Mouse (Mus musculus) yolk sac, embryonic 10.5 days (tissue): ENCODE data around the gene Ssbp1.
A peak's percentile ranks its signal among the peaks of the same experiment; 100 is the strongest.

Source experiments
- DNase-seq: peaks from one replicate; pipeline ENCODE4 v3.0.0-alpha.2; 2017; ENCODE audit warnings: low spot score

The Ssbp1 gene

GRCm38 (mm10) chr6:40470916-40471719 is at the start of gene Ssbp1:
Ssbp1 (plus strand) TSS chr6:40471352.
- DNase-seq = peak; percentile 93

- DNase-seq = no peak
Measured at GRCm38 (mm10) chr6:40423013-40423412, 48.1 kb upstream of the Ssbp1 start.

GRCm38 (mm10) chr6:40423774-40424173 is 47.4 kb upstream of the Ssbp1 start:
- DNase-seq = no peak

GRCm38 (mm10) chr6:40427441-40427840 is 43.7 kb upstream of the Ssbp1 start:
- no peak for DNase-seq

GRCm38 (mm10) chr6:40428696-40429095 is 42.5 kb upstream of the Ssbp1 start:
- DNase-seq = no peak

GRCm38 (mm10) chr6:40429521-40429931 is 41.6 kb upstream of the Ssbp1 start:
- no peak for DNase-seq

GRCm38 (mm10) chr6:40430251-40430650 is 40.9 kb upstream of the Ssbp1 start:
- no peak for DNase-seq

- no peak for DNase-seq
Measured at GRCm38 (mm10) chr6:40430878-40431277, 40.3 kb upstream of the Ssbp1 start.

- DNase-seq = no peak
Measured at GRCm38 (mm10) chr6:40431356-40431755, 39.8 kb upstream of the Ssbp1 start.

- DNase-seq = no peak
Measured at GRCm38 (mm10) chr6:40431812-40432211, 39.3 kb upstream of the Ssbp1 start.

GRCm38 (mm10) chr6:40432346-40433275 is 38.5 kb upstream of the Ssbp1 start:
- DNase-seq = no peak

GRCm38 (mm10) chr6:40434697-40435096 is 36.5 kb upstream of the Ssbp1 start:
- DNase-seq = no peak

GRCm38 (mm10) chr6:40435151-40436046 is 35.8 kb upstream of the Ssbp1 start:
- DNase-seq = peak; percentile 58

GRCm38 (mm10) chr6:40436047-40436483 is 35.1 kb upstream of the Ssbp1 start, which contains the start of gene E330009J07Rik:
E330009J07Rik (minus strand) TSS chr6:40436135.
- peak; percentile 68 for DNase-seq

- DNase-seq = no peak
Measured at GRCm38 (mm10) chr6:40438936-40439335, 32.2 kb upstream of the Ssbp1 start, which contains the start of gene Wee2. Wee2 (plus strand) TSS chr6:40439088.

GRCm38 (mm10) chr6:40439731-40440130 is 31.4 kb upstream of the Ssbp1 start:
- DNase-seq = no peak

- no peak for DNase-seq
Measured at GRCm38 (mm10) chr6:40441276-40441675, 29.9 kb upstream of the Ssbp1 start.

GRCm38 (mm10) chr6:40441755-40442154 is 29.4 kb upstream of the Ssbp1 start:
- DNase-seq = no peak

- DNase-seq = no peak
Measured at GRCm38 (mm10) chr6:40443281-40443928, 27.7 kb upstream of the Ssbp1 start.

GRCm38 (mm10) chr6:40448626-40449025 is 22.5 kb upstream of the Ssbp1 start:
- no peak for DNase-seq

GRCm38 (mm10) chr6:40454436-40455041 is 16.6 kb upstream of the Ssbp1 start:
- no peak for DNase-seq
